Mouse (Mus musculus) neutrophil, adult 65 days (primary cell): ENCODE data around the gene Ankrd36. TPM values are rescaled to one million over a fixed set of nuclear protein-coding genes. Genes with fewer than 3 reads are reported as not detected.

ENCODE experiments used
- total RNA-seq: library from RNA; stranded (reverse); gene quantifications from 2 replicates; pipeline ENCODE4 v1.2.4, GENCODE M21; 2023

Gene Ankrd36
- not detected in 2 replicates for total RNA-seq

GRCm38 (mm10) chr11:5569474-5569873 is at the start of gene Ankrd36:
TSS of gene Ankrd36 (plus strand) at chr11:5569684.

GRCm38 (mm10) chr11:5520412-5521265 is 48.8 kb upstream of the Ankrd36 start, which contains the start of gene Xbp1:
TSS of gene Xbp1 (plus strand) at chr11:5520659.

GRCm38 (mm10) chr11:5541799-5542481 is 27.5 kb upstream of the Ankrd36 start, which contains the start of gene Ccdc117:
TSS of gene Ccdc117 (minus strand) at chr11:5542187.

GRCm38 (mm10) chr11:5715630-5716105 is 146.2 kb downstream of the Ankrd36 start, which contains the start of gene Mrps24:
TSS of gene Mrps24 (minus strand) at chr11:5715680.

Other genes starting within 250 kb of the Ankrd36 start
- 0.48 and 0.82 TPM in 2 replicates for gene Znrf3, start 124.8 kb upstream of the Ankrd36 start, total RNA-seq
- 150 and 177 TPM in 2 replicates for gene Xbp1, start 49.0 kb upstream of the Ankrd36 start, total RNA-seq
- gene Ccdc117, start 27.5 kb upstream of the Ankrd36 start, total RNA-seq = 12.9 and 16.2 TPM in 2 replicates
- gene Mrps24, start 146.0 kb downstream of the Ankrd36 start, total RNA-seq = 26.0 and 28.4 TPM in 2 replicates
- gene Urgcp, start 192.7 kb downstream of the Ankrd36 start, total RNA-seq = 11.9 and 16.0 TPM in 2 replicates
- 162 TPM in 2 replicates for gene Dbnl, start 218.8 kb downstream of the Ankrd36 start, total RNA-seq
- gene Pgam2, start 234.0 kb downstream of the Ankrd36 start, total RNA-seq = not detected in 2 replicates